30 mouse cellular contexts compared by ENCODE assay signal in the genomic region with DNA sequence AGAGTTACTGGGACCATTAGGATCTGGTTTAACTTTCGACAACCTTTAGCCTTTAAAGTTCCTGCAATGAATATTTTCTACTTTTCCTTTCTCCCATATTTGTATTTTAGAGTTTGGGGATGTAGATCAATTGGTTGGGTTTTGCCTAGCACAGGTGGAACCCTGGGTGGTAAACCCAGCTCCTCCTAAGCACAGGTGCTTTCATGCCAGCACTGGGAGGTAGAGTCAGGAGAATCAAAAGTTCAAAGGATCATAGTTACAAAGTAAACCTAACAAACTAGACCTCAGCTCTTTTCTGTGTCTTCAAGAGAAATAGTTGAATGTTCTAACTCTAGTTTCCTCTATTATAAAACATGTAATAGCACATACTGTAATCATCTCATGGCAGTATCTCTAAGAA. TPM values are rescaled to one million over a fixed set of nuclear protein-coding genes. Genes with fewer than 3 reads are reported as not detected.
DNase-seq lines count a peak whose midpoint lies in the region; ATAC-seq and TF ChIP-seq lines count a peak whose summit lies in the region.
"Had no signal": no experiment of that assay in that cellular context is flagged by ENCODE, and none has a peak within 500 bp of the region (broad histone marks: within the 10 kb centered on the region; RNA-seq: fewer than 3 reads in every experiment).

No protein-coding gene starts in this region.

- H3K4me1 ChIP-seq in heart, embryonic 12.5 days (replicated peaks) = no peaks in the 10 kb centered on the region
- peaks cover 15% of the 10 kb centered on the region for H3K4me1 ChIP-seq in kidney, adult 2 months (ENCODE audit: control insufficient read depth, insufficient read depth, low read length)
- no peaks in the 10 kb centered on the region for H3K4me1 ChIP-seq in kidney, embryonic 16.5 days (ENCODE audit: insufficient read depth, low read length)
- H3K4me1 ChIP-seq: embryonic facial prominence, embryonic 13.5 days; embryonic facial prominence, embryonic 15.5 days; forebrain, embryonic 10.5 days; forebrain, embryonic 12.5 days had no signal

- 91% methylated on average over 1 of the region's 1 CpGs for WGBS in heart, embryonic 12.5 days
- 51% methylated on average over 1 of the region's 1 CpGs for WGBS in kidney, adult 2 months
- WGBS in kidney, embryonic 16.5 days = 91% methylated on average over 1 of the region's 1 CpGs

- peak; percentile 43 for DNase-seq in heart, adult 11 months
- peak; percentile 73 for DNase-seq in kidney, adult 2 months
- DNase-seq in kidney, adult 18-20 months = no peak
- peak; percentile 76 for DNase-seq in kidney, adult 9 months
- peak; percentile 13 to 57 for DNase-seq in kidney, postnatal 25 days
- no peak for DNase-seq in kidney, postnatal 10 days
- DNase-seq: adrenal gland, adult 2 months; adrenal gland, postnatal 10 days; adrenal gland, postnatal 25 days; B cell, adult 2 months; cerebellum, adult 11 months; cerebellum, adult 18-20 months; cerebellum, adult 8-10 months; cerebellum, adult 9-11 months; cerebellum, postnatal 14 days; cerebellum, postnatal 36 days; embryo, embryonic 11 days had no signal

- TF ChIP-seq CTCF in kidney, adult 2 months (conservative IDR thresholded peaks at IDR 0.05; ENCODE audit: insufficient read depth, insufficient read length, low read depth, low read length) = no peak

- H3K4me3 ChIP-seq in heart, embryonic 12.5 days = no peak overlapping the region
- no peak overlapping the region for H3K4me3 ChIP-seq in kidney, adult 2 months (ENCODE audit: insufficient read depth, low read depth, low read length)
- H3K4me3 ChIP-seq in kidney, embryonic 16.5 days (ENCODE audit: low read length) = no peak overlapping the region
- H3K4me3 ChIP-seq: embryonic facial prominence, embryonic 13.5 days; embryonic facial prominence, embryonic 15.5 days; erythroblast, embryonic 14.5 days; forebrain, embryonic 10.5 days; forebrain, embryonic 12.5 days had no signal

- H3K27ac ChIP-seq in heart, embryonic 12.5 days (ENCODE audit: poor library complexity, severe bottlenecking) = no peak overlapping the region
- H3K27ac ChIP-seq in kidney, adult 2 months (ENCODE audit: insufficient read depth, low read depth, low read length) = peak overlapping the region; percentile 87
- no peak overlapping the region for H3K27ac ChIP-seq in kidney, embryonic 16.5 days (ENCODE audit: low read length)
- H3K27ac ChIP-seq: embryonic facial prominence, embryonic 13.5 days; embryonic facial prominence, embryonic 15.5 days; forebrain, embryonic 10.5 days; forebrain, embryonic 12.5 days had no signal

- H3K36me3 ChIP-seq in heart, embryonic 12.5 days = no peaks in the 10 kb centered on the region
- H3K36me3 ChIP-seq in kidney, adult 2 months (ENCODE audit: control insufficient read depth, insufficient read depth, low read length) = no peaks in the 10 kb centered on the region
- H3K36me3 ChIP-seq in kidney, embryonic 16.5 days (ENCODE audit: insufficient read depth, low read length) = no peaks in the 10 kb centered on the region
- H3K36me3 ChIP-seq: embryonic facial prominence, embryonic 13.5 days; embryonic facial prominence, embryonic 15.5 days; forebrain, embryonic 10.5 days; forebrain, embryonic 12.5 days; G1E had no signal

- ATAC-seq in heart, embryonic 12.5 days (ENCODE audit: insufficient number of reproducible peaks, low FRiP score) = no peak
- no peak for ATAC-seq in kidney, embryonic 16.5 days (ENCODE audit: low FRiP score, low TSS enrichment)
- ATAC-seq: activated CD4-positive, CD25-positive, alpha-beta regulatory T cell, adult 4 months; CD4-positive, CD25-positive, alpha-beta regulatory T cell, adult 4 months; forebrain, embryonic 14.5 days; Patski had no signal

- no peaks in the 10 kb centered on the region for H3K9me3 ChIP-seq in heart, embryonic 12.5 days (replicated peaks)
- no peaks in the 10 kb centered on the region for H3K9me3 ChIP-seq in kidney, embryonic 16.5 days (ENCODE audit: low read length)
- H3K9me3 ChIP-seq: embryonic facial prominence, embryonic 13.5 days; embryonic facial prominence, embryonic 15.5 days; forebrain, embryonic 10.5 days; forebrain, embryonic 12.5 days; G1E had no signal

- H3K4me2 ChIP-seq in heart, embryonic 12.5 days = no peak overlapping the region
- H3K4me2 ChIP-seq in kidney, embryonic 16.5 days (replicated peaks; ENCODE audit: low read depth, low read length) = no peak overlapping the region
- H3K4me2 ChIP-seq: embryonic facial prominence, embryonic 13.5 days; embryonic facial prominence, embryonic 15.5 days; forebrain, embryonic 12.5 days had no signal

- no peak for TF ChIP-seq POLR2A in kidney, adult 2 months (IDR thresholded peaks at IDR 0.05; ENCODE audit: low read depth, low read length)

- H3K9ac ChIP-seq in heart, embryonic 12.5 days = no peak overlapping the region
- H3K9ac ChIP-seq in kidney, embryonic 16.5 days (replicated peaks; ENCODE audit: low read length) = no peak overlapping the region
- H3K9ac ChIP-seq: embryonic facial prominence, embryonic 13.5 days; embryonic facial prominence, embryonic 15.5 days; forebrain, embryonic 12.5 days had no signal

- no peaks in the 10 kb centered on the region for H3K27me3 ChIP-seq in heart, embryonic 12.5 days (replicated peaks)
- no peaks in the 10 kb centered on the region for H3K27me3 ChIP-seq in kidney, adult 2 months (replicated peaks; ENCODE audit: control insufficient read depth, insufficient read depth, low read length)
- no peaks in the 10 kb centered on the region for H3K27me3 ChIP-seq in kidney, embryonic 16.5 days (ENCODE audit: insufficient read depth, low read length)
- H3K27me3 ChIP-seq: CH12.LX; embryonic facial prominence, embryonic 13.5 days; embryonic facial prominence, embryonic 15.5 days; forebrain, embryonic 12.5 days; Patski had no signal

RNA-seq across cellular contexts. Expression of a gene that starts 41.9 kb away (rescaled TPM):
- polyA plus RNA-seq in heart, embryonic 12.5 days (2016; fragmentation: Nextera tagmentation; extraction: Ambion mirVana) = 16.9 and 20.0 TPM in 2 replicates
- 32.6 and 34.3 TPM in 2 replicates for polyA plus RNA-seq in kidney, adult 2 months (2012; rRNA removed)
- 41.0 and 41.4 TPM in 2 replicates for polyA plus RNA-seq in kidney, embryonic 16.5 days (2015; fragmentation: Nextera tagmentation; extraction: Ambion mirVana)
- polyA plus RNA-seq: erythroblast, embryonic 14.5 days; G1E had no signal

Comparison
In these comparisons a context has a peak if more than half of its experiments do, and no peak if none do; other contexts are left out.
1. DNase-seq: peak in heart, adult 11 months (single experiment), kidney, adult 2 months (single experiment), kidney, adult 9 months (single experiment) and kidney, postnatal 25 days (2 of 2); none in kidney, adult 18-20 months (single experiment) and kidney, postnatal 10 days (single experiment).